Mouse (Mus musculus): ENCODE results near the gene Acadl.

DNA sequence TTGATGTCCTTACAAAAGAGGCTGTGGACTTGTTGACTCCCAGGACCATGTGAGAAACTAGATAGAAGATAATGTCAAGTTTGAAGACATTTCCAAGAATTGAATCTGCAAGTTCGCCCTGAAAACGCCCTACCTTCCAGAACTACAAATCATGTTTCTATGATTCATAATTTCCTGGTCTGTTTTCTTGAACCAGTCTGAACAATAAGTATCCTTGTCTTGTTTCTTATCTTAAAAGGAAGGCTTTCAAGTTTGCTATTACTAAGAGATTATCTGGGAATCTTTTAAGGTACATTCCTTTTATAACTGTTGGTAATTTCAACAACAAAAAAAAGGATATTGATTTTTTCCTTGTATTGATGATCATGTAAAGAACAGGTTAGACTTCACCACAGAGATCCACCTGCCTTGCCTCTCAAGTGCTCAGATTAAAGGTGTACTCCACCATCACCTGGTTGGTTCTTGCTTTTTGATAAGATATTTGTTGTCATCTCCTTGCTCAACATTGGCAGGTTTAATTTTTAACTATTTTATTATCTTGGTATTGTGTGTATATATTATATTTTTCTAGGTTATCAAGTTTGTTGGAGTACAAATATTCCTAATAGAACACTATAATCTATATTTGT lies 70.1 kb downstream of the Acadl start:
- TF ChIP-seq CTCF (IDR thresholded peaks at IDR 0.05; ENCODE audit: control insufficient read depth, insufficient read depth, insufficient replicate concordance, low read depth, low read length) (no peak), POLR2A (IDR thresholded peaks at IDR 0.05; ENCODE audit: control insufficient read depth, low read depth, low read length) (no peak)

Data from testis, adult 2 months (tissue).